12 mouse cellular contexts compared by ENCODE assay signal in the genomic region with DNA sequence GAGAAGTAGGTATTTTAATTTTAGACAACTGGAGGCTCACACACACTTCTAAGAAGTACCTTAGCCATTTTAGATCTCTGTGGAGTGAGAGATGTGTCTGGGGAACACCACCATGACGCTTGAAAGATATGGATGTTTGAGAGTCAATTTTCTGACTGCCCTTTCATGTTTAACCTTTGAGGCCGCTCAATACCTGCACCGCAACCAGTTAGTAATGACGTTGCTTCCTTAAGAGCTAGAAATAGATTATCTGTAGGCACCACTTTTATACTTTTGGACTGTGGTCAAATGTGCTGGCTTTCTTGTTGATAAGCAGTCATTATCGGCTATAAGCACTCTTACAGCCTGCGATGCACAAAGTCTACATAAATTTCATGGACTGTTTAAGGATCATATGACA.
DNase-seq lines count a peak whose midpoint lies in the region; ATAC-seq and TF ChIP-seq lines count a peak whose summit lies in the region.
"Had no signal": no experiment of that assay in that cellular context is flagged by ENCODE, and none has a peak within 500 bp of the region (broad histone marks: within the 10 kb centered on the region; RNA-seq: fewer than 3 reads in every experiment).

No protein-coding gene starts in this region.

- H3K27ac ChIP-seq in lung, embryonic 14.5 days (ENCODE audit: low read depth): peak overlapping the region; percentile 30; the same call in 1 of the 2 replicates
- H3K27ac ChIP-seq in cortical plate, adult 2 months (ENCODE audit: insufficient read depth, low read length): peak overlapping the region; percentile 37
- H3K27ac ChIP-seq in liver, embryonic 15.5 days (replicated peaks): peak overlapping the region; percentile 97
- no peak overlapping the region for H3K27ac ChIP-seq in stomach, postnatal 0 days (replicated peaks)
- H3K27ac ChIP-seq: forebrain, embryonic 12.5 days; heart, adult 2 months had no signal

- no peak overlapping the region for H3K9ac ChIP-seq in lung, embryonic 14.5 days
- H3K9ac ChIP-seq in liver, embryonic 15.5 days: peak overlapping the region; percentile 63
- no peak overlapping the region for H3K9ac ChIP-seq in stomach, postnatal 0 days (ENCODE audit: low read length)
- H3K9ac ChIP-seq: forebrain, embryonic 12.5 days had no signal

- no peak for TF ChIP-seq POLR2A in cortical plate, adult 2 months (IDR thresholded peaks at IDR 0.05; ENCODE audit: extremely low read depth, insufficient read depth, low read length)

- no peak overlapping the region for H3K4me2 ChIP-seq in lung, embryonic 14.5 days
- H3K4me2 ChIP-seq in liver, embryonic 15.5 days: peak overlapping the region; percentile 61
- no peak overlapping the region for H3K4me2 ChIP-seq in stomach, postnatal 0 days (replicated peaks; ENCODE audit: low read depth)
- H3K4me2 ChIP-seq: forebrain, embryonic 12.5 days had no signal

- peaks cover 10% of the 10 kb centered on the region for H3K4me1 ChIP-seq in lung, embryonic 14.5 days (ENCODE audit: insufficient read depth)
- no peaks in the 10 kb centered on the region for H3K4me1 ChIP-seq in cortical plate, adult 2 months (ENCODE audit: control insufficient read depth, insufficient read depth, low read length)
- peaks cover 96% of the 10 kb centered on the region for H3K4me1 ChIP-seq in liver, embryonic 15.5 days (replicated peaks)
- H3K4me1 ChIP-seq in stomach, postnatal 0 days (replicated peaks; ENCODE audit: control insufficient read depth, insufficient read depth): no peaks in the 10 kb centered on the region

- H3K27me3 ChIP-seq in lung, embryonic 14.5 days (ENCODE audit: insufficient read depth, low read length): no peaks in the 10 kb centered on the region
- no peaks in the 10 kb centered on the region for H3K27me3 ChIP-seq in liver, embryonic 15.5 days
- no peaks in the 10 kb centered on the region for H3K27me3 ChIP-seq in stomach, postnatal 0 days (ENCODE audit: control insufficient read depth, insufficient read depth, low read length)
- H3K27me3 ChIP-seq: forebrain, embryonic 12.5 days had no signal

- H3K9me3 ChIP-seq in lung, embryonic 14.5 days (ENCODE audit: low read depth, low read length): no peaks in the 10 kb centered on the region
- H3K9me3 ChIP-seq in liver, embryonic 15.5 days (replicated peaks): no peaks in the 10 kb centered on the region
- no peaks in the 10 kb centered on the region for H3K9me3 ChIP-seq in stomach, postnatal 0 days (ENCODE audit: control insufficient read depth, low read length)
- H3K9me3 ChIP-seq: forebrain, embryonic 12.5 days had no signal

- ATAC-seq in lung, embryonic 14.5 days (ENCODE audit: insufficient read depth): no peak
- peak; percentile 79 for ATAC-seq in liver, embryonic 15.5 days (ENCODE audit: insufficient read depth)
- peak; percentile 53 for ATAC-seq in stomach, postnatal 0 days (ENCODE audit: low FRiP score, low TSS enrichment)
- ATAC-seq: midbrain, embryonic 16.5 days had no signal

- DNase-seq in lung, embryonic 14.5 days: no peak
- no peak for DNase-seq in lung, postnatal 36 days
- no peak for DNase-seq in stomach, postnatal 0 days (ENCODE audit: low spot score)
- no peak for DNase-seq in right cerebral cortex, adult 18-20 months
- no peak for DNase-seq in gastrocnemius, postnatal 25 days
- DNase-seq in ovary, postnatal 36 days (ENCODE audit: low spot score): no peak
- DNase-seq: heart, adult 2 months; lung, adult 18-20 months had no signal

- H3K36me3 ChIP-seq in lung, embryonic 14.5 days (ENCODE audit: insufficient read depth): no peaks in the 10 kb centered on the region
- H3K36me3 ChIP-seq in liver, embryonic 15.5 days (replicated peaks): no peaks in the 10 kb centered on the region
- H3K36me3 ChIP-seq in stomach, postnatal 0 days (ENCODE audit: control insufficient read depth, insufficient read depth, low read length): no peaks in the 10 kb centered on the region
- H3K36me3 ChIP-seq: forebrain, embryonic 12.5 days had no signal

- WGBS in lung, embryonic 14.5 days: 59% methylated on average over 6 of the region's 6 CpGs
- 10% methylated on average over 6 of the region's 6 CpGs for WGBS in liver, embryonic 15.5 days (ENCODE audit: insufficient replicate concordance)
- WGBS in stomach, postnatal 0 days: 60% methylated on average over 6 of the region's 6 CpGs

- TF ChIP-seq EP300 in stomach, postnatal 0 days (optimal IDR thresholded peaks at IDR 0.05): no peak

- TF ChIP-seq CTCF in lung, embryonic 14.5 days (IDR thresholded peaks at IDR 0.05; ENCODE audit: low read depth): no peak
- no peak for TF ChIP-seq CTCF in cortical plate, adult 2 months (IDR thresholded peaks at IDR 0.05; ENCODE audit: extremely low read depth, insufficient read depth, low read length)
- TF ChIP-seq CTCF in stomach, postnatal 0 days (IDR thresholded peaks at IDR 0.05; ENCODE audit: low read depth): no peak

- no peak overlapping the region for H3K4me3 ChIP-seq in lung, embryonic 14.5 days (ENCODE audit: low read depth, low read length)
- no peak overlapping the region for H3K4me3 ChIP-seq in cortical plate, adult 2 months (ENCODE audit: insufficient read depth, low read length)
- no peak overlapping the region for H3K4me3 ChIP-seq in liver, embryonic 15.5 days (replicated peaks)
- no peak overlapping the region for H3K4me3 ChIP-seq in stomach, postnatal 0 days (ENCODE audit: low read depth, low read length)
- H3K4me3 ChIP-seq: forebrain, embryonic 12.5 days; heart, adult 2 months had no signal
